Mouse (Mus musculus) MN1 (cell line): Measurements from ENCODE around the gene Nfasc.

Experiments
- DNase-seq: peaks from one replicate; pipeline ENCODE4 v3.0.0-alpha.2; 2016; ENCODE audit warnings: low spot score

Nfasc gene

DNA sequence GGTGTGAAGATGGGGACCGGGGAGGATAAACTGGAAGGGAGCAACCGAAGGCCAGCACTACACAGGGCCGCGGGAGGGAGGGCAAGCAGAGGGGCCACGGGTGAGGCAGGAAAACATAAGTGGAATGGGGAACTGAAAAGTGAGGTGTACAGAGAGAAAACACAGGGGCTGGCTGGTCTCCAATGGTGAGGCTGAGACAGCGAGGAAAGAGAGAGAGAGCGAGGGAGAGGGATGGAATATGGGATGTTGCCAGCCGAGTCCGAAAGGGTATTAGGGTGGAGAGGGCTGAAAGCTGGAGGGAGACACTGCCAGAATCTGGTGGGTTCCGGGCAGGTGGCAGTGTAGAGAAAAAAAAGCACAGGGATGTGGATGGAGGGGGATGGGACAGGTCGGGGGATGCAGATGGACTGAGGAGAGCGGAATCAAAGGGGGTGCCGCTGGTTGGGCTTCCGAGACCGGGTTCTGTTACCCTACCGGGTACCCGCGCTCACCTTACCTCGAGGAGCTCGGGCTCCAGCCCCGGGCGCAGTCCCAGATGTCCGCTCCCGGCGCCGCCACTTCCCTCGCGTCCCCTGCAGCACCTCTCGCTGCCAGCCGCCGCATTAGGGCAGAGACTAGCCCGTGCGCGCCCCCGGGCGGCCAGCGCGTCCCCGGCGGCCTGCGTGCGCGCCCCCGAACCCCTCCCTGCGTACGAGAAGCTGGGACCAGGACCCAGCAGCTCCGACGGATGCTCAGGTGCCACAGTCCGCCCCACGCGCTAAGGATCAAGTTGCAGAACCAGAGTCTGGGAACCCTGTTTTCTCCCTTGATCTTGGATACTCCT is at the start of gene Nfasc:
TSS of gene Nfasc (minus strand) at position 623 of the 823 bp plus-strand sequence.
- DNase-seq, result peak; percentile 80

DNA sequence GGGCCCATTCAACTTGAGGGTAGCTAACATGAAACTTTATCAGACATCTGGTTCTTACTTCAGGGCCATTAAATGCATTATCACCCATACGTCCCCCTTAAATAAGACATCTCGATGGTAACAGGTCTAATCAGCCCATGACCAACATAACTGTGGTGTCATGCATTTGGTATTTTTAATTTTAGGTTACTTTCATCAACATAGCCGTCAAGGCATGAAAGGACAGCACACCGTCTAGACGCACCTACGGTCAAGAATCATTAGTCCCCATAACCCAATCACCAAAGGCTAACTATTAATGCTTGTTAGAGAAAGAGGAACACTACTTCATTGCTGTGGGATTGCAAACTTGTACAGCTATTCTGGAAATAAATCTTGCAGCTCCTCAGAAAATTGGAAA is 49.5 kb upstream of the Nfasc start:
- no peak for DNase-seq

DNA sequence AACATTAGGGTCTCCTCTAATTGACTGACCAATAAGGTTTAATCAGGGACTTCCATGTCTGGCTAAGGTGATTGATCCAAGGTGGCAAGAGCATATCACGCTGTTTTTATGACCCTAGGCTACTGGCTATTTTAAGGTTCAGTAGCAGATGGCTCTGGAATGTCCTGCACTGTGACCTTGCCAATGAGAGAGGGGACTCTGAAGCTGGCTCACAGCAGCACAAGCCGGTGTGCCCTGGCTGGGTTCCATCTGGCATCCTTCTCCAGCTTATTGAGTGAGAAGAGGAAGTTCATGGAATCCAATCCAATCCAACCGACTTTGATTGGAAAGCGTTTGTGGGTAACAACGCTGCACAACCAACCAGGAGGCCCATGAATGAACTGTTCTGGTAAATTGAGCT is 45.3 kb upstream of the Nfasc start:
- no peak for DNase-seq

DNA sequence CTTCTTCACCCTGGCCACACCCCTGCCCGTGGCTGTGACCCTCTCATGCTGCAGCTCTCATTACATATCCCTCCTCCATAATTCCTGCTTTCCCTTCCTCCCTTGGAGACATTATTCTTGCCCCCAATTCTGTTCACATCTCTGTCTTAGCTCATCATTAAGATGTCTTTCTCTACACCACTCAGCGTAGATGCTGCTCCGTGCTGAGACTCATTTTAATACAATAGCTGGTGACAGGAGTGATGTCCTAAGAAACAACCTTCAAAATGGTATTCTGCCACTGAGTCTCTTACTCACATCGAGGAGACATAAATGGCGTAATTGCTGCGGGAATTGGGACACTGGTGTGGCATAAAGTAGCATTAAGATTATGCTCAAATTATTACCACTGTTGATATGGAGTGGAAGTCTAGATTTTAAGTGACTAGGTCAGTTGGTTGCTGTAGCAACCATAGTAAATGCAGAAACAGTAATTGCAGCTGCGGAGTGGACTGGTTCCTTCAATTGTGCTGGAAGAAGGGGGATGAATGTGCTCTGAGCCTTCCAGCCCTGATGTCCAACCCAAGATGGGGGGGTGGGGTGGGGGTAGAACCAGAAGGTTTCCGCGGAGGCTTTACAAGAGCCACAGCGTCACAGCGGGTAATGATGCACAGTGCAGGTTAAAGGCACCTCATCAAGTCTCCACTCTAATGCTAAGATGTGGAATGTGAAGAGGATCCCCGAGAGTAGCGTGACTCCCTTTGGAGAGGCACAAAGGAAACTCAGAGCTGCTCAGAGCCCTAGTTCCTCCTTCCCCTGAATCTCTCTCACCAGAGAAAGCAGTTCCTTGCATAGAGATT is 40.2 kb upstream of the Nfasc start:
- no peak for DNase-seq

DNA sequence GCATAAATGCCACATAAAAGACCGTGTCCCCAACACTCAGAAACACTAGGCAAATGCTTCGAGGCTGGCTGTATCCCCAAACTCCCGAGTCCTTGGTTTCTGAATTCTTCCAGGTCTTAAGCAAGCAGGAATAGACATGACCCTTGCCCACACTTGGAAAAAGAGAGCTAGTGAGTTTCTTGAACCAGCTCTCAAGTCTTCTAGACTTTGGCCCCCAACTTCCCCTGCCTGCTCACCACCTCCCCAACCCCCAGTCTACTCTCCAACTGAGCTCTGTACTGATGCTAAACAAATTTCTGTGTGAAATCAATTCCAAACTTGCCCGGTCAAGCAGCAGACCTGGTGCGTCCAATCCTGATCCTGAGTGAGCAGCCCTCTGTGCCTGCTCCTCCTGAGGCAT is 39.4 kb upstream of the Nfasc start:
- no peak for DNase-seq

DNA sequence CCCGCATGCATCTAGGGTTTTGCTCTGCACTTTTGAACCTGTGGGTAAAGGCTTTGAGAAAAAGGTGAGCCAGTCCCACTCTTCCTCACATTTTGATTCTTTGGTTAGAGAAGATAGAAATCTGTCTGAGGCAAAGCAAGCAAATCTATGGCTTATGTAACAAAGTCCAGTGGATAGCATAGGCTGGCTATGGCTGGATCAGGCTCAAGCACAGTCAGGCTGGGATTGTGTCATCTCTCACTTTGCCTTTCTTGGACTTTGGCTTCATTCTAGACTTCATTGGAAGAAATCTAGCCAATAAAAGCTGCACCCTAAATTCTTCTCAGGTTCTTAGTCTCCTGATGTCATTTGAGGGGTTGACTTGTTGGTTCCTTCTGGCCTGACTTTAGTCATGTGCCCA is 38.7 kb upstream of the Nfasc start:
- no peak for DNase-seq

DNA sequence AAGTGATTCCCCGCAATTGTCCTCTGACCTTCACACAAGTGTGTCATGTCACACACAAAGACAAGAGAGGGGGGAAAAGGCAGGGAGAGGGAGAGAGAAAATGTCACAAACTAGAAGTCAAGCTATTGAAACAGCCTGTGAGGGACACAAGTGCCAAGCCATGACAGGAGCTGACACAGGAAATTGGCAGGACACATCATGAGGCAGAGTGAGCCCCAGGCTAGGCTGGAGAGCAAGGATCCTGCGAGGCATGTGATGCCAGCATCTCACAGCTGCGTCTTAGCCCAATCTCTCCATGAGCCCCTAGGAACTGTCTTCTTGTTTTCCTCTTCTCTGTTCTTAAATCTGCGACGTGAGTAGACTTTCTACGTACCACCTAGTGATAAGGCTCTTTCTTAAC is 33.4 kb upstream of the Nfasc start:
- DNase-seq, result no peak

DNA sequence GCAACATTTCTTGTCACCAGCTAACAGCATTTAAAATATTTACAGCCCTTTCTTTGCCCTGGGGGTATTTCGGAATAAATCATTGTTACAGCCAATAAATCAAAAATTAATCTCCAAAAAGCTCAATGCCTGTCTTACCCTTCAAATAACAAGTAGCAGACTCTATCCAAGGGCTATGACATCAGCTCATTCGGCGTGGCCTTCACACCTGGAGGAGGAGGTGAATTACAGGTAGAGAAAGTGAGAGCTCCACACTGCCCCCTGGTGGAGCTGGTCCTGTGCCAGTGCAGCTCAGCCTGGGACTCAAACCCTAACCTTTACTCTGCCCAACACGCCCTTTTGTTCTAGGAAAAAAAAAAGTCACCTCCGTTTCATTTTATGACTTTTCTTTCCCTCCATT is 29.8 kb upstream of the Nfasc start:
- DNase-seq, result no peak

DNA sequence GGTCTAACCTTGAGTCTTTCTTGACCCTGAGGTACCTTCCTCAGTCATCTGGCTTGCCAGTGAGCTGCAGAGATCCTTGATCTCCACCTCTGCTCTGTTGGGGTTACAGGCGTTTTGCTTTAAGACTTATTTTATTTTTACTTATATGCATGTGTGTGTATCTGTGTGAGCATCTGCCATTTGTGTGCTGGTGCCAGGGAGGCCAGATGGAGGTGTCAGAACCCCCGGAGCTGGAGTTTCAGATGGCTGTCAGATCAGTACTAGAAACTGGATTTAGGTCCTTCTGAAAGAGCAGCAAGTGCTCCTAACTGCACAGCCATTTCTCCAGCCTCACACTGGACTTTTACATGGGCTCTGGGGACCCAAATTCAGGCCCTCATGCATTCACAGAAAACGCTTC is 28.0 kb upstream of the Nfasc start:
- DNase-seq, result no peak

DNA sequence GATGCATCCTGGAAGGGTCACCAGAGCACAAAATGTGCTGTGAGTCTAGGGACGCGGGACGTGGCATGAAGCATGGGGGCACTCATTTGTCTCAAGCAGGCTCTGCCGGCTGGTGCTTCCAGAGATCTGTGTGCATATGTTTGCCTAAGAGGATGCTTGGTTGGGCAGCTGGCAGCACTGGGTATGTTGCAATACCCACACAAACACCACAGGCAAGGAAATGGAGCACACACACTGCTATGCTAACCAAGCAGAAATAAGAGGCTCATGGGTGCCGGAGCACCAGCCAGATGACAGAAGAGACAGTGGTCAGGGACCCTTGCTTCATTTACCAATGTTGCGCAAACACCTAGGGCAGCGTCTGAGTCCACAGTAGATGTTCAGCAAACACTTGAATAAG is 25.8 kb upstream of the Nfasc start:
- DNase-seq, result no peak

DNA sequence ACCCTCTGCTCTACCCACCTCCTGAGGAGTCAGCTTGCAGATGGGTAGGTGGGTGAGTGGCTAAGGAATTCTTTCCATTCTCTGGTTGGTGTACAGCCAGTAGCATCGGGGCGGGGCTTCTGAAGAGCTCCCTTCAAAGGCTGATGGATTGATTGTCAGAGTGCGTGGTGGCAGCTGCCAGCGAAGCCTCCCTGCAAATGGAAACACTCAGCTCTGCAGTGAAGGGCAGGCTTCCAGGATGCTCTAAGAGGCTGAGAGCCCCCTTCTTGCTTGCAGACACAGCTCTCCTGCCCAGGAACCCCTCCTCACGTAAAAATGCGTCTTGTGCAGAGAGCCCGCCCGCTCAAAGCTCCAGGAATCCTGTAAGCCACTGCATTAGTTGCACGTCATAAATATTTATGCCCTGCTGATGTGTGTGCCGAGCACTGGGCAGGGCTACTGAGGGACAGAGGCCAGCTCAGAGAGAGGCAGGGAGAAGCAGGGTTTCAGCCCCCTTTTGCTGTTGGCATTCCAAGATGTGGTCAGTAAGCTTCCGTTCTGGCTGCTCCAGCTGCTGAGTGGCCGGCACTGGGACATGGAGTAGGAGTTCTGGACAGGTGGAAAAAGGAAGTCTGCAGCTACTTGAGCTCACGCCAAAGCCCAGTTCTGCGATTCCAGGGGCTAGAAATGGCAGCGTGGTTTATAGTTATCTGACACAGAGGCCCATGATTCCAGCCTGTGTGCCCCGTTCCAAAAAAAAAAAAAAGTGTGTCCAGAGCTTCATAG is 24.5 kb upstream of the Nfasc start:
- DNase-seq, result no peak

DNA sequence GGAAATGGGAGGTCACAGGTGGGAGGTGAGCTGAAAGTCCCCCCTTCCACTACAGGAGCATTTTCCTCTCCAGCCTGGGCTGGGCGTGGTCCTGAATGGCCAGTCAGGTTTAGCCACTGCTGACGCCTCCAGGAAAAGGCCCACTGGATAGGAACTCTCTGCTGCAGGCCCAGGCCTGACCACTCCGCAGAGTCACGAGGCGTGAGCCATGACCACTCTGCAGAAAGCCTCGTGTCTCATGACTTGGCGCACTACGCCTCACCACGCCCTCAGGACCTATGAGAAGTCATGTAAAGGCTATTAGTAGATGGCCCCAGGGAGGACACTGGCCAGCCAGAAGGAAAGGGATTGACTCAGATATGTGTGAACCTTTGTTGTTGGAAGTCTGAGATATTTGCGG is 23.6 kb upstream of the Nfasc start:
- DNase-seq, result peak; percentile 21

DNA sequence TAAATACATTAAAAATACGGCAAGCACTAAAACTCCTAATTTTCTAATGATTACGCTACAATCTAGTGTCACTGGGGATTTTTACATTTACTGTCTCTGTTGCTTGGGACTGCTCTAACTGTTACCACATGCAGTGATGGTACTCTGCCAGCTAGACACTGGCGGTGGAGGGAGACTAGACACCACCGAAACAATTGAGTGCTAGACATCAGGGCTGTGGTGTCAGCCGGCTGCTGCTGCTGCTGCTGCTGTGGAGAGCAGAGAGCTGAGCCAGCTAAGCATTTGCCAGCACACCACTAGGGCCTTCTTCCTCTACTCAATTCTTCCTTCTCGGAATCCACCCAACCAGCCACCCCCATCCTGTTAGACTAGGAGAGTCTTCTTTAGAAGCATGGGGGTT is 17.8 kb upstream of the Nfasc start:
- no peak for DNase-seq

DNA sequence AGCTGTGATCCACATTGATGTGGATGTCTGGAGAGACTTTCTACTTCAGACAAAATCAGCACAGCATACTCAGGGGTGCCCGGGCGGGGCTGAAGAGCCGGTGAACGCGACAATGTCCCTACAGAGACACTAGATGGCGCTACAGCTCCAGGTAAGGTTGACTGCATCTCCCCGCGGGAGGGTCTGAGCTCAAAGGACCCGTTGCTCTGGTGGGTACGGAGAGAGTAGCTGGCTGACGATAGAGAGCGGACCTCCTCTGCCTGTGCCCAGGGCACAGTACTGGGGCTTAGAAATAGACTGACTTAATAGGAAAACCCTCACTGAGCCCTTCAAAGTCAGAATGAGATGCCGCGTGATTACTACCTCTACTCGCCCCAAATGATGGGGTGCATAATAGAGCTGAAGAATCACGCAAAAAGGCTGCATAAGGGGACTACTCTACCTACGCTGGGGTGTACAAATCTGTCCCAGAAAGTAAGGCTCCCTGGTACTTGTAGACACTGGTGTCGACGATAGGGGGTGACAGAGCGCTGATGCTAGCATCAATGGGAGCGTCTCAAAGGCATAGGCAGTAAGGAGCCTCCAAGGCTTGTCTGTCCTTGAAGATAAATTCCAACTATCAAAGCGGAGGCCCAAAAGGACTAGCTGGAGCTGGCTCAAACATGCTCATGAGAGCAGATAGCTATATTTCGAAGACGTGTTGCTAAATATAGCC is 17.2 kb upstream of the Nfasc start:
- peak; percentile 75 for DNase-seq

DNA sequence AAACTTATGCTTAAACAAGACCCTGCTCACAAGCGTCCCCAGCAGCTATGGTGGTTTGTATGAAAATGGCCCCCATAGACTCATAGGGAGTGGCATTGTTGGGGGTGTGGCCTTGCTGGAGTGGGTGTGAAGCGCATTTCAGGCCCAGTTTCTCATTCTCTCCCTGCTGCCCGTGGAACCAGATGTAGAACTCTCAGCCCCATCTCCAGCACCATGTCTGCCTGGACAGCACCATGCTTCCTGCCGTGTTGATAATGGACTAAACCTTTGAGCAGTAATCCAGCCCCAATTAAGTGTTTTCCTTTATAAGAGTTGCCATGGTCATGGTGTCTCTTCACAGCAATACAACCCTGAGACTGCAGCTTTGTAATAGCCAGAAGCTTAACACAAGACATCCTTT is 13.6 kb upstream of the Nfasc start:
- no peak for DNase-seq

DNA sequence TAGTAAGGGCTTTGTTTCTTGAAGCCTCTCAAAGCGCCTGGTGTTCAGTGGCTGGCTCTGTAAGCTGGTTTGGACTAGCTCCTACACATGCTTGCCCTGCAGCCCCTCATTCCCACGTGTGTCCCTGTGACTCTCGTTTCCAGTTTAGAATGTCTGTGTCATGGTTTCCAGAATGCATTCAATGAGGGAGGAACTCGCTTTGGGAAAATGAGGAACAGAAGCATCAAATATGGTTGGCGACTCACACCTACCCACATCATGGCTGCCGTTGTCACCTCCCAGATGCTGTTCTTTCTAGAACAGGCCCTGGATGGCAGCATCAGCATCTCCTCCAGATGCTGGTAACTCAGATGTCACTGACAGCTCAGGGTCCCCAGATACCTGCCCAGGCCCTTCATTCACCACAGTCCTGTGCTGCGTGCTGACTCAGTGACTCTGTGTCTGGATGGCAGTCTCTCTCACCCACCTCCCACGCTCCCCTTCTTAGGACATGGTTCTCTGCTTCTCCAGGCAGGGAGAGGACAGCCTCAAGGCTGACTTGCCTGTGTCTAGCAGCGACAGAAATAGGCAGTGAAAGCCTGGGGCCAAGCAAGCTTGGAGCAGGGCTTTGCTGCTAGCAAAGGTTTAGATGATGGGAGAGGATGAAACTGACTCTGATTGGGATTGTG is 7.8 kb upstream of the Nfasc start:
- no peak for DNase-seq

DNA sequence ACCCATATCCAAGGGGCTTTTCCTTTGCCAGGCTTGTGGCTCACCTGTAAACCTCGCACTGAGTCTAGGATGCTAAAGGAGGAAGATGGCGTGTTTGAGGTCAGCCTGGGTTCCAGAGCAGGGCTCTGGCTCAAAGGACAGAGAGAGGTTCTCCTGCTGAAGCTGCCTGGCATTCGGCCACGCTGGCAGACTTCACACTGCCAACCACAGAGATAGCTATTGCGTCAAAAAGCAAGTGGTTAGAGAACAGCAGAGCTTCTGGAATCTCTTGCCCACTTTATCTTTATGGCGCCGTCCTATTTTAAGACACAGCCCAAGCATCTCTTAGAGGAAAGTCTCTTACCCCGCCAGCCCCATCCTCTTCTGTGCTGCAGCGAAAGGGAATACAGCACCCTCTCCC is 4.7 kb upstream of the Nfasc start:
- no peak for DNase-seq

DNA sequence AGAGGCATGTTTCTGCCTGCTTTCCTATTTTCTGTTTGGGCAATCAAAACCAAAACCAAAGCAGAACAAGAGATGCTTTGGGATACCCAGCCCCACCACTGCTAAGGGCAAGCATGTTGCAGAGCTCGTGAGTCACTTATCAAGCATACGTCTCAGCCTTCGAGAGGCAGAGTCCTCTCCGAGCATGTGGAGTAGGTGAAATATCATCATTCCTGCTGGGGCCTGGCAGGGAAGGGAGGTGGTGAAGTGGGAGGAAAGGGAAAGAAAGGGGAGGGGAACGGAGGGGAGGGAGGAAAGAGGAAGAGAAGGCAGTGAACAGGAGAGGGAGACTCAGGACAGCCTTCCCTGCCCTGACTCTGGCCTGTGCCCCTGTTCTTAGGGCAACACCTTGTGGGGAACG is 4.0 kb upstream of the Nfasc start:
- no peak for DNase-seq

DNA sequence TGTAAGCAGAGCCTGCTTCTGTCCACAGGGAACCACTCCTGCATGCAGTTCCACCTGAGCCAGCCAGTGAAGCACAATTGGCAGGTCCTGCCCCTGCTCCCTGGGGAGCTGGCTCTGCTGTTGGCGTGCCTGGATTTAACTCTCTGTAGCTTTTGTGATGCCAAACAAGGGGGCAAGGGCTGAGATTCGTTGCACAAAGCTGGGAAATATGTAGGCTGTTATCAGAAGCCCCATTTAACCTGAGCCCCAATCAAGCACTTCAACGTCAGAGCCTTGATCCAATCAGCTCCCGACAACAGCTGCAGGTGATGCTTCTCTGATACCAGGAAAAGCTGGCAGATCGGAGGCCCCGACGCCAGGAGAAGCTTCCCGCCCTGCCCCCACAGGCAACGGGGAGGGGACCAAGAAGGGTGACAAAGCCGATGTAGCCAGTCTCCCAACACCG is 2.5 kb downstream of the Nfasc start:
- peak; percentile 45 for DNase-seq

DNA sequence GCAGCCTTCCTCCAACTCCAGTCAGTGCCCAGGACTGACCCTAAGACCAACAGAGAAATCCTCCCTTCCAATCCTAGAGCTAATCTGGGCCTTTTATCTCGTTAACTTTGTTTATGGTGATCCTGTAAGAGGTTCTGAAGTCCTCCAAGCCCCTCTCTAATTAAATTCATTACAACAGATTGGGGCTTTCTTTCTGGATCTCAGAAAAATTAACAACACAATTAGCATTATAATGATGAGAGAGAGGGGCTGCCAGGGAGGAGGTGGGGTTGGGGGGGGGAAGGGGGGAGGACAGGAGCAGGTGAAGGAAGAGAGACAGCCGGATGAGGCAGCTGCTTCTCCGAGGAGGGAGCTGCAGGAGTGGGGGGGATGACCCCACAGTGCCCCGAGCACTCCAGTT is 5.4 kb downstream of the Nfasc start:
- peak; percentile 36 for DNase-seq

DNA sequence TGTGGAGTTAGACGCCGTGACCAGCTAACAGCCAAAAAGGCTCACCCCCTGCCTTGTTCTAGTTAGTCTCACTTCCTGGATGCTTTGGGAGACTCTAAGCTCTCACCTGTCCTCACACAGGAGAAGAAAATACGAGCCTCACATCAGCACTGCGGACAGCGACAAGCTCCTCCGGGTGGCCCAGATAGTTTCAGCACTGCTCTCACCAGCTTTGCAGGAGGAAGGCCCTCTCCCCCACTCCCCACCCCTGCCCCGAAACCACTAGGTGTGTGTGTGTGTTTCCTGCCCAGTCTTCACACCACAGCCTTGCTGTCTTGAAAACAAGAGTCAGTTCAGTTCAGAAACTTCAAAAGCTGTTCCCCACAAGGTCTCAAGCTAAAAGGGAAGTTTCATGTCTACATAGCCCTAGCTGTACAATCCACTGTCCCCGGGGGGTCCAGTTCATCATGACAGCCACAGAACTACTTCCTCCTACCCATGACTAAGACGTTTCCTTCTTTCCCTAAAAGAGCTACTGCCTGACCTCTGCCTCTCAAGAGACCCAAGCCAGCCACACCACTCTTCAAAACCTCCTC is 7.6 kb downstream of the Nfasc start:
- DNase-seq, result no peak
